Mouse (Mus musculus) lung, adult 18-20 months (tissue): ENCODE measurements at regions not wholly inside any gene's neighbourhood (a gene's known extent, or its start where the extent isn't known, plus 50 kb on each side); places are given as distances from the start of the nearest gene placed in this dataset.

Source experiments
- DNase-seq, 2 experiments: peaks; one replicate each; pipeline ENCODE4 v3.0.0; 2022; ENCODE audit warnings: mixed read lengths in 2 of 2

DNA sequence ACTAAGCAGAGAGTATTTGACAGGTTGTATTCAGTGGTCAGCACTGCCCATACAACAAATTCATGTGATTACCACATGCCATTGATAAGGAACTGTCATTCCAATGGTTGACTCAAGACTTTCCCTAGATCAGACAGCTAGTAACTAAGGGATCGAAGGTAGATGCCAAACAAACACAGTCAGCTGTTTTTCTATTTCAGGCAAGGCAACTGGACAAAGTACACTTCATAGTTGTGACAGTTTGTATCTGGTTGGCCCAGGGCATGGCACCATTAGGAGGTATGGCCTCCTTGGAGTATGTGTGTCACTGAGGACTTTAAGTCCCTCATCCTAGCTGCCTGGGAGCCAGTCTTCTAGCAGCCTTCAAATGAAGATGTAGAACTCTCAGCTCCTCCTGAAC, 62.8 kb upstream of the Aldh1a3 start:
- no peak for DNase-seq

- DNase-seq: no peak
Measured at GRCm38 (mm10) chr7:66487751-66488150, 60.4 kb upstream of the Aldh1a3 start.

DNA sequence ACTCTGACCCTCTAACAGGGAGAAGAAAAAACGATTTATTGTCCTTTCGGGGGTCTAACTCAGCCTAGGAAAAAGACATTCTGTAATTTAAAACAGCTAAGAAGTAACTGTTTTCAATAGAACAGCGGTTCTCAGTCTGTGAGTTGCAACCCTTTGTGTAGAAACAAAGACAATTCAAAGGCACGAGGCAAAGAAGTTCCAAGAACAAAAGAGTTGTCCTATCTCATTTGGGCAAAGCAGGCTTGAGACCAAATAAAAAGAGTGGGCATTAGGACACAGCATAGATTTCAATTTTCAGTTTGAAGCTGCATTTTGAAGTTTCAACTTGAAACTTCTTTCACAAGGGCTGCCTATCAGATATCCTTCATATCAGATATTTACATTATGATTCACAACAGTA, 53.1 kb upstream of the Aldh1a3 start:
- no peak for DNase-seq

- no peak for DNase-seq
Measured at GRCm38 (mm10) chr7:66479321-66479720, 52.0 kb upstream of the Aldh1a3 start.

DNA sequence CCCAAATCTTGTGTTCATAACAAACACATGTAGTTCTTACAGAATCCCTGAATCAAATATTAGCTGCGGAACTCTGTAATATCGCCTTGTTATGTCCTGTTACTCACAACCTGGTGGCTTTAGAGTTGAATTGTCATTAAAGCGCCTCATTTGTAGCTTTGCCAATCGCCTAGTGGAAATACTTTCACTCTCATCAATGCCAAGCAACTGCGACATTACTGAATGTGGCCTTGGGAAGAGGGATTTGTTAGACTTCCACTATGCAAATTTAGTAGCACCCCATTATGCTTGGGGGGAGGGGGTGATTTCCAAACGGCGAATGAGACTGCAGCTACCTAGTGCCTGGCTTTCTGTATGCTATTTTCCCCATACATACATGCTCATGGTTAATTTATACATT, 50.8 kb upstream of the Aldh1a3 start:
- DNase-seq: no peak

GRCm38 (mm10) chr7:66477475-66477874, 50.2 kb upstream of the Aldh1a3 start:
- no peak for DNase-seq
